Mouse (Mus musculus): ENCODE measurements around the gene 1700086D15Rik.
A peak's percentile ranks its signal among the peaks of the same experiment; 100 is the strongest.

The 1700086D15Rik gene

GRCm38 (mm10) chr11:65159791-65160190 is at the start of gene 1700086D15Rik:
TSS of gene 1700086D15Rik (minus strand) at chr11:65159891.
- no peak for DNase-seq

DNA sequence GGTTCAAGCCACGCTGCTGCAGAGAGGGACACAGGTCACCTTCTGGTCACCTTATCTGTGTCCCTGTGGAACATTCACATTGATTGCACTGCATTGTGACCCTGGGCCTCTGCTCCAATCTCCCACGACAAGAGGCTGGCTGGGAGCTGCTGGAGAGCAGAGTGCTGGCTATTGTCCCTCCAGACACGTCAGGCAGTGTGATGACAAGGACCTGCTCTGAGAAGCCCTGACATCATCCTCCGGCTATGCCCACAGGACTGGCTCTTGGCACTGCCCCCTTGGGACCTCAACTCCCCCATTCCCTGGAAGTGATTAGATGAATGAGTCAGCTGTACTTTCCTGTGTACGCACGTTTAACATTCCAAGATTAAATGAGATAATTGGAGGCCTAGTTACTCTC is 49.8 kb upstream of the 1700086D15Rik start:
- DNase-seq: peak; percentile 5

- DNase-seq: peak; percentile 9
Measured at GRCm38 (mm10) chr11:65205306-65205705, 45.6 kb upstream of the 1700086D15Rik start.

- DNase-seq: no peak
Measured at GRCm38 (mm10) chr11:65204651-65205050, 45.0 kb upstream of the 1700086D15Rik start.

DNA sequence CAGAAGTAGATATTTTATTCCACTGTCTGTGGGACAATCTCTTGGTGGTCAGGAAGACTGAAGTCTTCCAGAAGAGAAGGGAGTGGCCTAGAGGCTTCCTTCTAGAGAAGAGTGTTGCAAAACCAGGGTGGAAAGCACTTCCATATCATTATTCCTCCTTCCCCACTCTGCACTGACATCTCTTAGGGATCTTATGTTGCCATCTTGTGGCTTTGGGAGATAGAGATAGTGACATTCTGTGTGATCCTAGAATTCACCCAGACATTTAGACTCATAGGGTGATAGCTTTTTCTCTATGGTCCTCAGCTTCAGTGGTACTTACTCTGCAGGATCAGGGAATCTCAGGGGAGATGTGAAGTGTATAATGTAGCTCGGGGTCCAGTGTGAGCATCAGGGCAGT is 43.3 kb upstream of the 1700086D15Rik start:
- DNase-seq: no peak

GRCm38 (mm10) chr11:65202236-65202635 is 42.5 kb upstream of the 1700086D15Rik start:
- no peak for DNase-seq

- no peak for DNase-seq
Measured at GRCm38 (mm10) chr11:65198026-65198425, 38.3 kb upstream of the 1700086D15Rik start.

GRCm38 (mm10) chr11:65197280-65197679 is 37.6 kb upstream of the 1700086D15Rik start:
- DNase-seq: peak; percentile 85

DNA sequence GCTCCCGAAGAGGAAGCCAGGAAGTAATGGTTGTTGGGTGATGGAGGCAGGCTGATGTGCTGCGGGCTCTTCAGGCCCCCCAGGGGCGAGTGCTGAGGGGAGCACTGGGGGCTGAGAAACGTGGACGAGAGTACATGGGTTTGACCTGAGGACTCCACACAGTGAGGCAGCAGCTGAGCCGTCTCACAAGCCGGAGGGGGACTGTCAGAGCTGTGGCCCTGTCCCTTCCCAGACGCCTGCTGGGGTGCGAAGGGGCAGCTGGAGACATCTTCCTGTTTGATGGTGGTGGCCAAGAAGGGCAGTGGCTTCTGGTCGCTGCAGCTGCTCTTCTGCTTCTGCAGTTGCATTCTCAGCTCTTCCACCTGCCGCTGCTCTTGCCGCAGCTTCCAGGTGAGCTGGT is 27.3 kb upstream of the 1700086D15Rik start:
- no peak for DNase-seq

- DNase-seq: no peak
Measured at GRCm38 (mm10) chr11:65185114-65185513, 25.4 kb upstream of the 1700086D15Rik start.

GRCm38 (mm10) chr11:65170121-65170750 is 10.5 kb upstream of the 1700086D15Rik start:
- DNase-seq: peak; percentile 38

DNA sequence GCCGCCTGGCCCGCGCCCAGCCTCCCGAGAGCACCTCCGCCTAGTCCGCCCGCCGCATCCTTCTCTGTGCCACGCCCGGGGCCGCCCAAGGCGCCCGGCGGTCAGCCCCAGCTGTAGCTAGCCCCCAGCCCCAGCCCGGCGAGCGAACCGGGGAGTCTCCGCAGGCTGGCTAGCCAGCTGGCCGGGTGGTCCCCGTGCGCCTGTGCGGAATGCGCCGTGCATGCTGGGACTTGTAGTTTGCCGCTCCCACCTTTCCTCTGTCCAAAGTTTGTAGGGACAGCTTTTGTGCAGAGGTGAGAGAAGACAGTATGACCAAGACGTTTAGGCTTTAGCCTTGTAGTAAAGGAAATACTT is 3.1 kb upstream of the 1700086D15Rik start, which contains the start of gene Arhgap44:
Arhgap44 (minus strand) TSS at position 195 of the 354 bp plus-strand sequence.
- DNase-seq: peak; percentile 77

DNA sequence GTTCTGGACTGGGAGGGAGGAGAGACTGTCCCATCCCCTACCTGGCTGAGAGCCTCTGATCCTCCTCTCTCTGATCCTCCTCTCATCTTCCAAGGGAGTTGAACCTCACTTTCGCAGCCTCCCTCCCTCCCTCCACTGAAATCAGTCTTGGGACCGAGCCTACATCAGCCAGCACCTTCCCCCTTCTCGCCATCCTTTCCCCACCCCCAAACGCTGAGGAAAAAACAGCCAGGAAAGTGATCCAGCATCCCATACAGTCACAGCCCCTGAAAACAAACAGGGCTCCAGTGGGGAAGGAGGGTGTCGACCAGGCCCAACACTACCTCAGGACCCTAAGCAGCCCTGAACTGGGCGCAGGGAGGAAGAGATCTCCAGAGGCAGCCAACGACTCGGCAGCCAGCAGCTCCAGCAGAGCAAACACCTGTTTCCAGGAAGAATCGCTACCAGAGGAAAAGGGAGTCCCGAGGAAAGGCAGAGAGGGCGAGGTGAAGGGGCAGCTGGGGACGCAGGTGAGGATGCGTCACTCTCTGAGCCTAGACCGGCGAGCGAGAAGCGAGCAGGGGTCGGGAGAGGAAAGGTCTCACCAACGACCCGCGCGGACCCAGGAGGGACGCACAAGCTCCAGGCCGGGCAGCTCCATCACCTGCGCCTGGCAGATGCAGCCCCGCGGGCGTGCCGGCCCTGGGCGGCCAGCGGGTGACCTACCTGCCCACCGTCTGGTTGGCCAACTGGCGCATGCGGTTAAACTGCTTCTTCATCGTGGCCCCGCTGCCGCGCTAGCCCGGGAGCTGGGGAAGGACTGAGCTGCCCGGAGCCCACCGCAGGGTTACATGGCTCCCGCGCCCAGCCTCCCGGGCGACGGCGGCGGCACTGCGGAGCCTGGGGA is 2.4 kb upstream of the 1700086D15Rik start:
- peak; percentile 7 for DNase-seq

DNA sequence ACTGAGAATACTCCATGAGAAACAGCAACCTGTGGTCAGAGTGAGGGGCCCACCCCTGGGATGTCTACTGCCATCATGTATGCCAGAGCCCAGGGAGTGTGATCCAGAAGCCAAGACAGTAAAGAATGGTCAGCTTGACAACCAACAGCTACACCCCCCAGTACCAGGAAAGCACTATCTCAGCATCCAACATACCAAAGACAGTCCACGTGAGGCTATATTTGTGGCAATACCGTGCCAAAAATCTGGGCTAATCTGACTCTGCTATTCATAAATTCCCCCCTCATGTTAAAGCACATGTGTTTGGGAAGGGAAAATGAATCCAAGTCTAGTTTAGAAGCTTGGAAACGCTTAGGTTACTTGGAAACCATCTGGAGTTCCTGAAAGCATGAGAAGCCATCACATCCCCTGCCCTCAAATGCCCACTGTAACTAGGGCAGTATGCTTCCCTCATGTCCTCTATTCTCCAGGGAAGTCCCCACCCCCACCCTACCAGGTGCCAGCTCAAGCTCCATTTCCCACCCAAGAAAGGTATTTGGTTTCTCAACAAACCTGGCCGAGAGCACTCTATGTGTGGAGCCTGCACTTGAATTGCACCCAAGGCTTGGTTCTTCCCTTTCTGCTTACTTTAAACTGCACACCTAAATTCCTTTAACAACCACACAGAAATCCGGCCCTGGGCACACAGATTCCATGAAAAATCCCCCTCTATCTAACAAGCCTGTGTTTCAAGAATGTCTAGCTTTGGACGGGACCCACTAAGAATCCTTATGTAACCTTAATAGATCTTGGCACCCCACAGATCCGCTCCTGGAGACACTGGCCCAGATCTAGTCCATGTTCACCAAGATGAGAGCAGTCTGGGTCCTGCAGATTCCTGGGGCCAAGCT is 1.5 kb upstream of the 1700086D15Rik start:
- DNase-seq: peak; percentile 53

DNA sequence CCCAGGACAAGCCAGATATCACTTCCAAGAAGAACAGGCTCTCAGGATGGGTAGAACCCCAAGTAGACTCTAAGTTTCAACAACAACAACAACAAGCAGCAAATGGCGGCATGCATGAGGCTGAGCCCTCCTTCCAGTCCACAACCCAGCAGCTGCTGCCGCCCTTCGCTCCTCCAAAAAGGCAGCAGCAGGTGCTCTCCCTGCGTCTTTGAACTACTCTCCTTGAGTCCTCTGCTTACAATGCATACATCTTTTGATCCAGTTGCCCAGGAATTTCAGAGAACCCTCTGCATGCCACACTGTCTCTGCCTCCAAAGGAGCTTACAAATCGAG is 1.1 kb downstream of the 1700086D15Rik start:
- DNase-seq: no peak

GRCm38 (mm10) chr11:65157966-65158657 is 1.6 kb downstream of the 1700086D15Rik start:
- no peak for DNase-seq

DNA sequence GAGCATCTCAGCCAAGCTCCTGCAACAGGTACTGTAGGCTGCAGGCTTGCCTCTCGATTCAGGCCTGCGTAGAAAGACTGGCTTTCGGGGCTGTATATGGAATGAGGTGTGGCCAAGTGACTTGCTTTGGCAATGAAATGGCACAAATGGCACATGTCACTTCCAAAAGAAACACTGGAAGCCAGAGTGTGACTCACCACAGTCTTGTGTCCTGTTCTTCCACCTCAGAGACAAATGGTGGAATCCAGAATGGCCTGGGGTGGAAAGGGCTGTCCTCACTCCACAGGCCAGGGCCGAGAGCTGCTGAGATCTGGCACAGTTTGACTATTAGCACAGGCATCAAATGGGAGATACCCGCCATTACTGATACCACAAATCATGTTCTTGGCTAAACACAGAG is 6.7 kb downstream of the 1700086D15Rik start:
- DNase-seq: no peak

DNA sequence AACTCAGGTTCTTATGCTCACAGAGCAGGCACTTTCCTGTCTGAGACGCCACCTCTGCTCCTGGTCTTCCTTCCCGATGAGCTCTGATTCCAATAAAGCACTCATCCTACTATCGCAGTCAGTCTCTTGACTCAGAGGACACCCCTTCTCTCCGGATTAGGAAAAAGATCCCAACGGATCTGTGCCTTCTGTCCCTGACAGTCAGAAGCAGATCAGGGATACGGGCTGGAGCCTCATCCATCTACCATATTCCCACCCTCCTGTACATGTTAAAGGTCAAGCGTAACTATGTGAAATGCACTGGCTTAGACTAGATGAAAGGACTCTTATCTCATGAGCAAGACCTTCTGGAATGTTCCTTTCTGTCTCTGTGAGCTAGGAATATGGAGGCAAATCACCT is 11.2 kb downstream of the 1700086D15Rik start:
- no peak for DNase-seq

- no peak for DNase-seq
Measured at GRCm38 (mm10) chr11:65142838-65143417, 16.8 kb downstream of the 1700086D15Rik start.

- no peak for DNase-seq
Measured at GRCm38 (mm10) chr11:65139030-65139429, 20.7 kb downstream of the 1700086D15Rik start.

- DNase-seq: no peak
Measured at GRCm38 (mm10) chr11:65137145-65137652, 22.5 kb downstream of the 1700086D15Rik start.

GRCm38 (mm10) chr11:65135251-65135739 is 24.4 kb downstream of the 1700086D15Rik start:
- DNase-seq: no peak

Measured in lung, postnatal 14 days (tissue).